Mouse (Mus musculus): Measurements from ENCODE around the gene Tfcp2. TPM values are rescaled to one million over a fixed set of nuclear protein-coding genes. Genes with fewer than 3 reads are reported as not detected.

Tfcp2 gene
- polyA plus RNA-seq, 1 experiment from 2014 or later, result 33.3 TPM

Other genes with a start within 250 kb of the Tfcp2 start
- 2.1 and 3.1 TPM in 2 replicates for gene Mettl7a1, start 247.9 kb downstream of the Tfcp2 start, polyA plus RNA-seq (2014; fragmentation: Nextera tagmentation; extraction: Ambion mirVana)
- gene Mettl7a3, start 217.1 kb downstream of the Tfcp2 start, polyA plus RNA-seq (2014; fragmentation: Nextera tagmentation; extraction: Ambion mirVana), result not detected in 2 replicates
- gene Methig1, start 198.9 kb downstream of the Tfcp2 start, polyA plus RNA-seq (2014; fragmentation: Nextera tagmentation; extraction: Ambion mirVana), result 0.27 TPM in 1 of 2 replicates, not detected in the other
- not detected in 2 replicates for gene Mettl7a2, start 198.8 kb downstream of the Tfcp2 start, polyA plus RNA-seq (2014; fragmentation: Nextera tagmentation; extraction: Ambion mirVana)
- gene Higd1c, start 187.5 kb downstream of the Tfcp2 start, polyA plus RNA-seq (2014; fragmentation: Nextera tagmentation; extraction: Ambion mirVana), result not detected in 2 replicates
- gene Gm5475, start 129.9 kb downstream of the Tfcp2 start, polyA plus RNA-seq (2014; fragmentation: Nextera tagmentation; extraction: Ambion mirVana), result 0.13 and 0.15 TPM in 2 replicates
- 18.5 and 18.6 TPM in 2 replicates for gene Slc11a2, start 126.9 kb downstream of the Tfcp2 start, polyA plus RNA-seq (2014; fragmentation: Nextera tagmentation; extraction: Ambion mirVana)
- gene Letmd1, start 83.0 kb downstream of the Tfcp2 start, polyA plus RNA-seq (2014; fragmentation: Nextera tagmentation; extraction: Ambion mirVana), result 49.8 and 52.1 TPM in 2 replicates
- gene Csrnp2, start 56.5 kb downstream of the Tfcp2 start, polyA plus RNA-seq (2014; fragmentation: Nextera tagmentation; extraction: Ambion mirVana), result 43.1 and 46.1 TPM in 2 replicates
- 41.7 and 43.3 TPM in 2 replicates for gene Pou6f1, start 48.0 kb upstream of the Tfcp2 start, polyA plus RNA-seq (2014; fragmentation: Nextera tagmentation; extraction: Ambion mirVana)
- 140 and 142 TPM in 2 replicates for gene Dazap2, start 63.3 kb upstream of the Tfcp2 start, polyA plus RNA-seq (2014; fragmentation: Nextera tagmentation; extraction: Ambion mirVana)
- 3.0 and 5.0 TPM in 2 replicates for gene Smagp, start 84.9 kb upstream of the Tfcp2 start, polyA plus RNA-seq (2014; fragmentation: Nextera tagmentation; extraction: Ambion mirVana)
- 1.1 and 2.2 TPM in 2 replicates for gene Bin2, start 117.5 kb upstream of the Tfcp2 start, polyA plus RNA-seq (2014; fragmentation: Nextera tagmentation; extraction: Ambion mirVana)
- gene Cela1, start 135.9 kb upstream of the Tfcp2 start, polyA plus RNA-seq (2014; fragmentation: Nextera tagmentation; extraction: Ambion mirVana), result 1.0 and 1.4 TPM in 2 replicates
- 0.16 TPM in 2 replicates for gene Galnt6, start 177.4 kb upstream of the Tfcp2 start, polyA plus RNA-seq (2014; fragmentation: Nextera tagmentation; extraction: Ambion mirVana)
- 23.6 and 24.0 TPM in 2 replicates for gene Slc4a8, start 209.7 kb upstream of the Tfcp2 start, polyA plus RNA-seq (2014; fragmentation: Nextera tagmentation; extraction: Ambion mirVana)

All from hindbrain, embryonic 14.5 days (tissue).